In the genomic region with DNA sequence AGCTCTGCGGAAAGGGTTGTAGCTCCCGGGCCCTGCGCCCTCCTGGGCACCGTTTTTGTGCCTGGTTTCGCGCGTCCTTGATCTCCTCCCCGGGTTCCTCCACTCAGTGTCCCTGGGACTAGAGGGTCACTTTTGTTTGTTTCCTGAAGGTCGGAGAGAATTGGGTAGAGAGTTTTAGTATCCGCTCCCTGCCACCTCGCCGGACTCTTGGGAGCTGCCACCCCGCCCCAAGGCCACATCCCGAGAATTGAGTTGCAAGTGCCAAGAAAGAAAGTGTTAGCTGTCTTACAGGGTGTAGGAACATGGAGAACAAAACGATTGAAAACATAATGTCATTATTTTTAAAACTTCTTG, we compare ENCODE assay signal across 8 mouse cellular contexts. TPM values are rescaled to one million over a fixed set of nuclear protein-coding genes. Genes with fewer than 3 reads are reported as not detected.
A peak's percentile ranks its signal among the peaks of the same experiment; 100 is the strongest.
DNase-seq lines count a peak whose midpoint lies in the region; ATAC-seq and TF ChIP-seq lines count a peak whose summit lies in the region.

No protein-coding gene starts in this region.

- no peaks in the 10 kb centered on the region for H3K36me3 ChIP-seq in lung, postnatal 0 days (ENCODE audit: insufficient read depth, low read length)
- no peaks in the 10 kb centered on the region for H3K36me3 ChIP-seq in neural tube, embryonic 14.5 days (ENCODE audit: control insufficient read depth, insufficient read depth, low read length)

- H3K4me1 ChIP-seq in lung, postnatal 0 days (ENCODE audit: insufficient read depth, low read depth, low read length) = peaks cover 5% of the 10 kb centered on the region; the same call in 1 of the 2 replicates
- H3K4me1 ChIP-seq in neural tube, embryonic 14.5 days (ENCODE audit: control insufficient read depth, insufficient read depth, low read length) = peaks cover 7% of the 10 kb centered on the region; the same call in 1 of the 2 replicates

- TF ChIP-seq EP300 in lung, postnatal 0 days (IDR thresholded peaks at IDR 0.05) = no peak

- H3K27ac ChIP-seq in lung, postnatal 0 days (ENCODE audit: low read length) = peak overlapping the region; percentile 88
- peak overlapping the region; percentile 71 for H3K27ac ChIP-seq in neural tube, embryonic 14.5 days (ENCODE audit: low read depth, low read length)

- H3K4me3 ChIP-seq in lung, postnatal 0 days (ENCODE audit: low read depth, low read length) = peak overlapping the region; percentile 85
- peak overlapping the region; percentile 88 for H3K4me3 ChIP-seq in neural tube, embryonic 14.5 days (ENCODE audit: low read depth, low read length)

- H3K9me3 ChIP-seq in lung, postnatal 0 days (ENCODE audit: low read length) = no peaks in the 10 kb centered on the region
- no peaks in the 10 kb centered on the region for H3K9me3 ChIP-seq in neural tube, embryonic 14.5 days (ENCODE audit: control insufficient read depth, low read length)

- DNase-seq in lung, postnatal 0 days (ENCODE audit: low spot score) = peak; percentile 56
- no peak for DNase-seq in lung, postnatal 36 days
- DNase-seq in large intestine, adult 2 months (ENCODE audit: low read depth, low spot score) = peak; percentile 19
- no peak for DNase-seq in c-Kit-positive CD71-positive TER-119-positive erythroid progenitor cells, embryonic 14.5 days (ENCODE audit: low spot score)
- DNase-seq in cerebellum, postnatal 25 days = no peak
- no peak for DNase-seq in layer of hippocampus, postnatal 10 days (ENCODE audit: low spot score in 2 of 2)

- under 1% methylated on average over 15 of the region's 15 CpGs for WGBS in lung, postnatal 0 days
- under 1% methylated on average over 15 of the region's 15 CpGs for WGBS in large intestine, adult 2 months
- 0% methylated on average over 14 of the region's 15 CpGs for WGBS in neural tube, embryonic 14.5 days

- H3K27me3 ChIP-seq in lung, postnatal 0 days (replicated peaks; ENCODE audit: insufficient read depth, low read length) = no peaks in the 10 kb centered on the region
- H3K27me3 ChIP-seq in neural tube, embryonic 14.5 days (ENCODE audit: control insufficient read depth, insufficient read depth, low read length) = no peaks in the 10 kb centered on the region

- peak; percentile 14 for ATAC-seq in lung, postnatal 0 days
- ATAC-seq in erythroblast, adult 5-6 weeks (replicated peaks; ENCODE audit: low FRiP score, poor library complexity, severe bottlenecking) = peak; percentile 19; the same call in 1 of the 2 replicates
- ATAC-seq in neural tube, embryonic 14.5 days (ENCODE audit: low read depth) = no peak

- TF ChIP-seq CTCF in lung, postnatal 0 days (IDR thresholded peaks at IDR 0.05) = no peak

- peak overlapping the region; percentile 92 for H3K9ac ChIP-seq in lung, postnatal 0 days (replicated peaks; ENCODE audit: low read depth)
- H3K9ac ChIP-seq in neural tube, embryonic 14.5 days (replicated peaks; ENCODE audit: low read depth, low read length) = peak overlapping the region; percentile 86

- peak overlapping the region; percentile 56 for H3K4me2 ChIP-seq in lung, postnatal 0 days (replicated peaks; ENCODE audit: low read depth, low read length)
- peak overlapping the region; percentile 59 for H3K4me2 ChIP-seq in neural tube, embryonic 14.5 days (ENCODE audit: low read depth, low read length)

RNA-seq across cellular contexts. Expression of a gene that starts 0.5 kb away (rescaled TPM):
- 232 and 238 TPM in 2 replicates for polyA plus RNA-seq in lung, postnatal 0 days (2015; fragmentation: Nextera tagmentation; extraction: Ambion mirVana)
- 23.1 and 25.1 TPM in 2 replicates for total RNA-seq in erythroblast, adult 5-6 weeks (2015; ENCODE audit: low replicate concordance)
- total RNA-seq in erythroblast, adult 5-6 weeks (2017; ENCODE audit: low replicate concordance) = 34.1 and 52.3 TPM in 2 replicates
- polyA plus RNA-seq in large intestine, adult 2 months (2012; rRNA removed) = 52.4 and 59.8 TPM in 2 replicates
- polyA plus RNA-seq in neural tube, embryonic 14.5 days (2014; fragmentation: Nextera tagmentation; extraction: Ambion mirVana) = 141 and 194 TPM in 2 replicates
- total RNA-seq in layer of hippocampus, postnatal 10 days (2021) = 100 to 1,000 TPM; 105 to 109 TPM

RNA-seq across cellular contexts. Expression of a gene that starts 29.4 kb away (rescaled TPM):
- not detected in 2 replicates for polyA plus RNA-seq in lung, postnatal 0 days (2015; fragmentation: Nextera tagmentation; extraction: Ambion mirVana)
- total RNA-seq in erythroblast, adult 5-6 weeks (2015; ENCODE audit: low replicate concordance) = not detected in 2 replicates
- total RNA-seq in erythroblast, adult 5-6 weeks (2017; ENCODE audit: low replicate concordance) = not detected in 2 replicates
- not detected in 2 replicates for polyA plus RNA-seq in large intestine, adult 2 months (2012; rRNA removed)
- polyA plus RNA-seq in neural tube, embryonic 14.5 days (2014; fragmentation: Nextera tagmentation; extraction: Ambion mirVana) = not detected in 2 replicates
- total RNA-seq in layer of hippocampus, postnatal 10 days (2021) = not detected

RNA-seq across cellular contexts. Expression of a gene that starts 39.9 kb away (rescaled TPM):
- 0.30 and 0.56 TPM in 2 replicates for polyA plus RNA-seq in lung, postnatal 0 days (2015; fragmentation: Nextera tagmentation; extraction: Ambion mirVana)
- not detected in 2 replicates for total RNA-seq in erythroblast, adult 5-6 weeks (2015; ENCODE audit: low replicate concordance)
- total RNA-seq in erythroblast, adult 5-6 weeks (2017; ENCODE audit: low replicate concordance) = not detected in 2 replicates
- polyA plus RNA-seq in large intestine, adult 2 months (2012; rRNA removed) = 0.15 and 0.22 TPM in 2 replicates
- polyA plus RNA-seq in neural tube, embryonic 14.5 days (2014; fragmentation: Nextera tagmentation; extraction: Ambion mirVana) = 0.37 and 1.6 TPM in 2 replicates
- 1 to 10 TPM in 1 of 2 experiments, under 1 TPM in 1; 0.54 to 1.1 TPM for total RNA-seq in layer of hippocampus, postnatal 10 days (2021)

RNA-seq across cellular contexts. Expression of a gene that starts 47.8 kb away (rescaled TPM):
- polyA plus RNA-seq in lung, postnatal 0 days (2015; fragmentation: Nextera tagmentation; extraction: Ambion mirVana) = 3.0 and 4.6 TPM in 2 replicates
- not detected in 2 replicates for total RNA-seq in erythroblast, adult 5-6 weeks (2015; ENCODE audit: low replicate concordance)
- not detected in 2 replicates for total RNA-seq in erythroblast, adult 5-6 weeks (2017; ENCODE audit: low replicate concordance)
- polyA plus RNA-seq in large intestine, adult 2 months (2012; rRNA removed) = 1.7 and 2.0 TPM in 2 replicates
- 55.7 and 69.1 TPM in 2 replicates for polyA plus RNA-seq in neural tube, embryonic 14.5 days (2014; fragmentation: Nextera tagmentation; extraction: Ambion mirVana)
- 10 to 100 TPM; 60.7 to 66.7 TPM for total RNA-seq in layer of hippocampus, postnatal 10 days (2021)

Comparison
In these comparisons a context has a peak if more than half of its experiments do, and no peak if none do; other contexts are left out.
1. DNase-seq: peak in lung, postnatal 0 days (single experiment) and large intestine, adult 2 months (single experiment); none in lung, postnatal 36 days (single experiment), c-Kit-positive CD71-positive TER-119-positive erythroid progenitor cells, embryonic 14.5 days (single experiment), cerebellum, postnatal 25 days (0 of 2) and layer of hippocampus, postnatal 10 days (0 of 2).